Mouse (Mus musculus) activated CD4-positive, CD25-positive, alpha-beta regulatory T cell, adult 4 months (primary cell): Measurements from ENCODE around the gene Sox6. TPM values are rescaled to one million over a fixed set of nuclear protein-coding genes. Genes with fewer than 3 reads are reported as not detected.

Experiments used
- ATAC-seq: one replicate; pipeline ENCODE4 v1.8.0; 2017
- polyA plus RNA-seq, 2 experiments: library from polyadenylated mRNA; unstranded; fragments of 100-300 nt; shearing (Covaris generic); gene quantifications; one replicate each; pipeline ENCODE4 v1.2.1; 2017

The Sox6 gene
- polyA plus RNA-seq, 2 experiments from 2014 or later, result not detected

- no peak for ATAC-seq
These were observed 492.8 kb downstream of the Sox6 start for GRCm38 (mm10) chr7:115545585-115546374.

DNA sequence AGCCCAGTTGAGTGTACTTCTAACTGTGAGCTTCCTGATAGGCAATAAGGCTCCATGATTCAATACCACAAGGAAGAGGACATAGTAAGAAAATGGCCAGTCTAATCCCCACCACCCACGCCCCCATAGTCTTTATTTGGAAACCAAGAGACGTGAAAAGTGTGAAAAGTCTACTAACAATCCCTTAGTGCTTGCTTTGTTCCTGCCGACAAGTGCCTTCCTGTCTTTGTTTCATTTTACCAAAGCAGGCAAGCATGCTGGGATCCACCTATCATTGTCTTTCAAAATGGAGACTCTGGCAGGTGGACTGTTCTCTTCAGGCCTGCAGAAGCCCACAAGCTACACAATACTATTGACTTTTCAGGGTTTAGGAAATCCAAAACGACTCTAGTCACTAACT, 495.0 kb downstream of the Sox6 start:
- ATAC-seq, result no peak

GRCm38 (mm10) chr7:115540261-115540660, 498.3 kb downstream of the Sox6 start:
- ATAC-seq, result no peak

DNA sequence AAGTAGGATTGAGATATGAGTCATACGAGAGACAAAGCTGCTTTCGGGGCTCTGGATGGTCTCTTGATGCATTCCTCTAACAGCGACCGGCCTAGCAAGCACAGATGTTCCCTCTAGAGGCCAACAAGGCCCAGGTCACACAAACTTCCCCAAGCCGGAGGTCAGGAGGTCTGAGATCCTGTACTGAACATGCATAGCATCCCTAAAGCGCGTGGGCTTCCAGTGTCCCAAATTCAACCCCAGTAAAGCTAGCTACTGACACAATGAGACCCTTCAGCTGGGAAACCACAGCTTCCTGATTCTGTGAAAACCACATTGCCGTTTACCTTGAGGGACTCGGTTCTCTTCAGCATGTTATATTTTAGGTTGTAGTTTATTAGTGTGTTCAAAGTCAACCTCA, 499.6 kb downstream of the Sox6 start:
- no peak for ATAC-seq

DNA sequence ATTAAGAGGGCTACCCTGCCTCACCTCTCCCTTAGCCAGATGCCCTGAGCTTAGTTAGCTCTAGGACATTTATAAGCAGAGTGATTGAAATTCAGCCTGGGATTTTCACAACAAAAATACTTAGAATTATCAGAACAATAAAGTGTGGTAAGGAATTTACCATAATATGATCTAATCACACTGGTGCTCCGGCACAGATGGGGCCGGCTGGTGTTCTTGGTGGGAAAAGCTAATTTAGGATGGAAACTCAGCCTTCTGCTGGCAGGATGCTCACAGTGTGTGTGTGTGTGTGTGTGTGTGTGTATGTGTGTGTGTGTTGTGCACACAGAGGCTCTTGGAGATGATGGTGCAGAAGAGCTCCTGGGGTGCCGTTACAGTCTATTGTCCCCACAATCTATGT, 501.0 kb downstream of the Sox6 start:
- ATAC-seq, result no peak

- ATAC-seq, result no peak
These were observed 502.1 kb downstream of the Sox6 start for GRCm38 (mm10) chr7:115536521-115536920.

GRCm38 (mm10) chr7:115531875-115532274, 506.7 kb downstream of the Sox6 start:
- no peak for ATAC-seq

DNA sequence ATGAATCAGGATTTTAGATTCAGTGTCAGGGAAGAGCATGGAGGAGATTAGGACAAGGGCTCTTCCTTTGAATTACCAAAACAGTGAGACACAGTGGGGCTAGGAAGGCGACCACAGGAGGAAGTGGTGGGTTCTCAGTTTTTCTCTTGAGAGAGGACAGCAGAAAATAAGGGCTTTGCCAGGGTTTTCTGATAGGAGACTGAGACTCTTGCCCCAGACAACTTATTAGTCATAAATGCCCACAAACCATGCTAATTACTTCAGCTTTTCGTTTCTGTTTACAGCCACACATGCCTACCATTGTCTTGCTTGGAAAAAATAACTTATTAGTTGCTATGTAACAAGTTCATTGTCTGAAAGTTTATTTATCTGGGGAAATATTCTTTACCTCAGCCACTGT, 507.4 kb downstream of the Sox6 start:
- ATAC-seq, result no peak

GRCm38 (mm10) chr7:115517701-115518100, 520.9 kb downstream of the Sox6 start:
- ATAC-seq, result no peak

DNA sequence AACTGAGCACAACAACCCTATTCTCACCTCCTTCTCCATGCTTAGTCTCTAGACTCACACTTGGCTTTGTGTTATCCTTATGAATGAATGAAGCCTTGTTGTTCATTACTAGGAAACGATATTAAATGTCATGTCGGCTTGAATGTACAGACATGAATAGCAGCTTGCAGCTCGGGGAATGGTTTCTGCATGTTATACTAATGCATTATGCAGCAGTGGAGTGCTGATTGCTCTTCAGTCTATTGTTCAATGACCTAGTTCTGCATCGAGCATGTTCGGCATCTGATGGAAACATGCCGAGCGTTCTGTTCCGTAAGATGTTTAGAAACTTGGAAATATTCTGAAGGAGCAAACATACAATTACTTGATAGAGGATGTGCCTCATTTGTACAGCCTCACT, 524.9 kb downstream of the Sox6 start:
- ATAC-seq, result no peak

DNA sequence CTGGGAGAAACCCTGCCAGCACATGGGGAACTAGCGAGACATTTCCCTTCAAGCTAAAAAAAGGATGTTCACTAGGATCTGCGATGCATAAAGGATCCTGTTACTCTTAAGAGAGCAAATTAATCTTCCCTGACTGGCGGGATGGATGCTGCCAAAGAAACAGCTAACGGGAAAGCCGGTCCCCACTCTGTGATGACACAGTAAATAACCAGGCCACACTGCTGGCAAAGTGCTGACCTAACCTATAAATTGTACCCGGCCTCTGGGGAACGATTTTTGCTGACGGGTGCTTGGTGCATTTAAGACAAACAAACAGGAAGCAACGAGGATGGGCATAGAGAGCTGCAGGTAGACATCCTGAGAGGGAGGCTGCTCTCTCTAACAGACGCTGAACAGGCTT, 526.8 kb downstream of the Sox6 start:
- ATAC-seq, result no peak

GRCm38 (mm10) chr7:115511091-115511490, 527.5 kb downstream of the Sox6 start:
- ATAC-seq, result no peak

DNA sequence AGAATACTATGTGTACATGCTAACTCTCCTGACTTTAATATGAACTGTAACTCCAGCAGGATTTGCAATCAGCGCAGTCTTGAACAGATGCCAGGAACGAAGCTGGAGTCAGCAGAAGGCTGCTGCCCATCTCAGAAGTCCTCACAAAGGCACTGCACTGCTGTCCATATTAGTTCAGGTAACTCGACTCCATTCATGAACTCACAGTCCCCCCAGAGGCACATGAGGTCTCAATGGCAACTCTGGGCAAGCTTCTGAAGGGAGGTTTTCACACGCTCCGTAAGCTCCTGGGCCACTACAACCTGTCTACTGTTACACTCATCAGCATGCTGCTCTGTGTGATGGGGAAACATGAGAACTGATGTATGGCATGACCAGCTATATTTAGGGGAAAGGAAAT, 528.6 kb downstream of the Sox6 start:
- ATAC-seq, result no peak

- no peak for ATAC-seq
These were observed 532.2 kb downstream of the Sox6 start for GRCm38 (mm10) chr7:115506385-115506784.

- ATAC-seq, result no peak
These were observed 537.1 kb downstream of the Sox6 start for GRCm38 (mm10) chr7:115501497-115501896.

- ATAC-seq, result no peak
These were observed 537.8 kb downstream of the Sox6 start for GRCm38 (mm10) chr7:115500825-115501224.

GRCm38 (mm10) chr7:115500170-115500569, 538.4 kb downstream of the Sox6 start:
- ATAC-seq, result no peak

DNA sequence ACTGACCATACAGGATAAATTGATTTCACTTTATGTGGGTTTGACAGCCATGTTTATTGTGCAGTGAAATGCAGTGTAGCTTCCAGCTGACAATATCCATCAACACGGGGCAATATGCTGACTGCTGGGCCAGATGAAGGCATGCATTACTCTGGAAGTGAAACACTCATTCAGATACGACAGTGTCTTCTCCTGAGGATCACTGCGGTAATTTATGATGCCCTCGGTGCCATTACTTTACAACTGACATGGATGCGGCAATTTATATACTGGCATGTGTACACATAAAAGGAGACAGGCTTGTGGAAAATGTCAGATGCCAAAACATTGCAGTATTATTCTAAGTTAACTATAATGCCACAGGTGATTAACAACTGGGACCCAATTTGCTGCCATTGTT, 546.9 kb downstream of the Sox6 start:
- no peak for ATAC-seq

DNA sequence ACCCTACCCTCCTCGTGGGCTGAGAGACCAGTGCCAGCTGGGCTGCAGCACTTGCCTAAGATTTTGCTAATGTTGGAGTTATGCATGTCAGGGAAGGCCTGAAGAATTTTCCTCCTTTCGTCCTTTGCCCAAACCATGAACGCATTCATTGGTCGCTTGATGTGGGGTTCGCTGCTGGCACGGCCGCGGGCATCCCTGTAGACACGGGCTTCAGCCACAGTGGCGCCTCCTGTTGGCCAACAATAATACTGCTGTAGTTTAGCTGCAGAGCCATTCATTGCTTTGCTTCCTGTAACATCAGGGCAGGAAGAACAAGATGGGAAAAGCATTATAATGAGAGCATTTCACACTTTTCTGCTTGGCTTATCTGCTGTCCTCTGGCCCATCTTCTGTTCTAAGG, 549.0 kb downstream of the Sox6 start:
- ATAC-seq, result no peak

- ATAC-seq, result no peak
These were observed 552.2 kb downstream of the Sox6 start for GRCm38 (mm10) chr7:115486431-115486830.

DNA sequence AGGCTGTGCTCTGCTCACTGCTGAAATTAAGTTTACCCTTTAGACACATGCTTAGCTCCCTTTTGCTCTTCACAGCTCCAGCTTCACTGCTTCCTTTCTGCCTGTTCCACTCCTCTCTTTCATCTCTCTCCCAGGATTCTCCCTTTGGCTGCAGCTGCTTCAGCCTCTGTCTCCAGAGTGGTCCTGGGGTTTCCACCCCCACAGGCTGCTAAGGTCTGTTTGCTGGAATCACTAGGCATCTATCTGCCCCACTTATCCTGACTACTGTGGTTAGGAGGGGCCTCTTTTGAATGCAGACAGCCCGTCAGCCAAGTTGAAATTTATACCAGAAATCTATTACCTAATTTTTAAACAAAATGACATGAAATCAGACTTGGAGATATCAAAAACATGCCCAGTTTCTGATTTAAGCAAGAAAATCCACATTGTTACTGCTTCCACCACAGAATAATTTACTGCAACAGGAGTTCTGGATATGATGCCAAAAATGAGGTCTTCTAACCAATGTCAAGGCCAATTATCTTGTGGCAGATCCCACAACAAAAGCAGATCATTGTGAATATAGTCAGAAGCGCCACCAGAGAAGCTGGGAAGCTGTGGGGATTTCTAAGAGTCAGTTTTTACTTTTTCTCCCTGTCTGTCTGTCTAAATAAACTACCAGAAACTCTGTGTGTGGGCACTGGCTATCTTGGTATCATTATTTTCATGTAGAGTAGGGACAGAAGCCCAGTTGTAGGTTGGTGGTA, 552.8 kb downstream of the Sox6 start:
- no peak for ATAC-seq

DNA sequence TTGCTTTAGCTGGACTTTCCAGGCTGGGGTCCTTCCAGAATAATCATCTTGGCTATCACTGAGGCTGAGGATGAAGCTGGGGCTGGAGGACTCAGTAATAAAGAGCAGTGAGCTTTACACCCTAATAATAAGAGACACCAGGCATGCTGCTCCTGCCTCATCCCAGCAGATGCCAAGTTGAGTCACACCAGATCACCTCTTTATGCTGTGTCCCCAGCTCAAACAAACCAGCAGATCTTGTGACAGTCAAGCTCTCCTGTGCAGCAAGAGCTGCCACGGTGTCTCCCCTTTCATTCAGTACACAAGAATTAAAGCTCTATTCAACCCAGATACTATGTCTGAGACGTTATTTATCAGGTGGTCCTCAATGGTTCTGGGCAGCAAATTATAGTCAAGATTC, 560.8 kb downstream of the Sox6 start:
- ATAC-seq, result no peak

GRCm38 (mm10) chr7:115476881-115477665, 561.5 kb downstream of the Sox6 start:
- ATAC-seq, result no peak
